Mouse (Mus musculus) frontal cortex, adult (tissue): ENCODE measurements around the gene Dcun1d1.

ENCODE experiments used
- ATAC-seq: cut with Nextera tagmentation; 2 replicates; pipeline ENCODE4 v1.9.2; 2017; ENCODE audit warnings: mild to moderate bottlenecking, moderate library complexity, mixed read lengths; ENCODE audit not compliant: low TSS enrichment

The Dcun1d1 gene

GRCm38 (mm10) chr3:35937345-35937744 is at the start of gene Dcun1d1:
Gene Dcun1d1 (minus strand): TSS chr3:35937445.
- ATAC-seq: no peak

- ATAC-seq: no peak
Observed at GRCm38 (mm10) chr3:35986266-35986665, 49.0 kb upstream of the Dcun1d1 start.

GRCm38 (mm10) chr3:35973551-35973950 is 36.3 kb upstream of the Dcun1d1 start:
- peak; percentile 75 for ATAC-seq

GRCm38 (mm10) chr3:35972985-35973384 is 35.7 kb upstream of the Dcun1d1 start:
- no peak for ATAC-seq

GRCm38 (mm10) chr3:35971149-35971548 is 33.9 kb upstream of the Dcun1d1 start:
- ATAC-seq: peak; percentile 62

- ATAC-seq: no peak
Observed at GRCm38 (mm10) chr3:35970441-35970840, 33.2 kb upstream of the Dcun1d1 start.

- ATAC-seq: no peak
Observed at GRCm38 (mm10) chr3:35967366-35967921, 30.2 kb upstream of the Dcun1d1 start.

- ATAC-seq: no peak
Observed at GRCm38 (mm10) chr3:35966493-35966892, 29.2 kb upstream of the Dcun1d1 start.

- ATAC-seq: no peak
Observed at GRCm38 (mm10) chr3:35964928-35965327, 27.7 kb upstream of the Dcun1d1 start.

GRCm38 (mm10) chr3:35963921-35964320 is 26.7 kb upstream of the Dcun1d1 start:
- ATAC-seq: no peak

GRCm38 (mm10) chr3:35963401-35963800 is 26.2 kb upstream of the Dcun1d1 start:
- no peak for ATAC-seq

GRCm38 (mm10) chr3:35962967-35963366 is 25.7 kb upstream of the Dcun1d1 start:
- no peak for ATAC-seq

- no peak for ATAC-seq
Observed at GRCm38 (mm10) chr3:35957230-35957629, 20.0 kb upstream of the Dcun1d1 start.

GRCm38 (mm10) chr3:35954901-35955575 is 17.8 kb upstream of the Dcun1d1 start:
- peak; percentile 50 for ATAC-seq

GRCm38 (mm10) chr3:35953816-35954215 is 16.6 kb upstream of the Dcun1d1 start:
- ATAC-seq: no peak

GRCm38 (mm10) chr3:35953184-35953583 is 15.9 kb upstream of the Dcun1d1 start:
- ATAC-seq: no peak

GRCm38 (mm10) chr3:35948197-35948596 is 11.0 kb upstream of the Dcun1d1 start:
- no peak for ATAC-seq

- no peak for ATAC-seq
Observed at GRCm38 (mm10) chr3:35940520-35941135, 3.4 kb upstream of the Dcun1d1 start.

GRCm38 (mm10) chr3:35940047-35940446 is 2.8 kb upstream of the Dcun1d1 start:
- ATAC-seq: no peak

- 0 out of 2 replicates have a peak, but pooled peaks have one; percentile 24 for ATAC-seq
Observed at GRCm38 (mm10) chr3:35933405-35933777, 3.9 kb downstream of the Dcun1d1 start.

GRCm38 (mm10) chr3:35932735-35933404 is 4.4 kb downstream of the Dcun1d1 start:
- ATAC-seq: peak; percentile 93

GRCm38 (mm10) chr3:35931896-35932727 is 5.1 kb downstream of the Dcun1d1 start:
- peak; percentile 74 for ATAC-seq
